Mouse (Mus musculus) right cerebral cortex, adult 2 months (tissue): ENCODE results near the gene Il10rb.

Experiments
- DNase-seq, 2 experiments: peaks; one replicate each; pipeline ENCODE4 v3.0.0; 2021 to 2022; ENCODE audit warnings: low spot score in 2 of 2

Gene Il10rb

GRCm38 (mm10) chr16:91405640-91406584, at the start of gene Il10rb:
Gene Il10rb (plus strand): TSS chr16:91406164.
- DNase-seq: peak; percentile 15 to 26

- no peak for DNase-seq
Measured at GRCm38 (mm10) chr16:91356760-91357525, 49.0 kb upstream of the Il10rb start.

GRCm38 (mm10) chr16:91357526-91357900, 48.5 kb upstream of the Il10rb start:
- DNase-seq: no peak

- peak; percentile 37 to 70 for DNase-seq
Measured at GRCm38 (mm10) chr16:91358555-91358954, 47.4 kb upstream of the Il10rb start.

- no peak for DNase-seq
Measured at GRCm38 (mm10) chr16:91359531-91359930, 46.4 kb upstream of the Il10rb start.

- no peak for DNase-seq
Measured at GRCm38 (mm10) chr16:91360162-91360561, 45.8 kb upstream of the Il10rb start.

GRCm38 (mm10) chr16:91362006-91362405, 44.0 kb upstream of the Il10rb start:
- no peak for DNase-seq

- no peak for DNase-seq
Measured at GRCm38 (mm10) chr16:91362616-91363272, 43.2 kb upstream of the Il10rb start.

- DNase-seq: no peak
Measured at GRCm38 (mm10) chr16:91363483-91363882, 42.5 kb upstream of the Il10rb start.

- no peak for DNase-seq
Measured at GRCm38 (mm10) chr16:91366567-91366966, 39.4 kb upstream of the Il10rb start.

GRCm38 (mm10) chr16:91367066-91367465, 38.9 kb upstream of the Il10rb start:
- no peak for DNase-seq

- DNase-seq: peak; percentile 73 to 77
Measured at GRCm38 (mm10) chr16:91372577-91373472, 33.1 kb upstream of the Il10rb start, which contains the start of gene Ifnar2. Gene Ifnar2 (plus strand): TSS chr16:91372783.

GRCm38 (mm10) chr16:91373473-91374252, 32.3 kb upstream of the Il10rb start:
- DNase-seq: no peak

- DNase-seq: no peak
Measured at GRCm38 (mm10) chr16:91374253-91374634, 31.7 kb upstream of the Il10rb start.

- DNase-seq: no peak
Measured at GRCm38 (mm10) chr16:91376701-91377100, 29.3 kb upstream of the Il10rb start.

GRCm38 (mm10) chr16:91378431-91378986, 27.5 kb upstream of the Il10rb start:
- DNase-seq: no peak

GRCm38 (mm10) chr16:91378991-91379390, 27.0 kb upstream of the Il10rb start:
- no peak for DNase-seq

GRCm38 (mm10) chr16:91379412-91379811, 26.6 kb upstream of the Il10rb start:
- DNase-seq: no peak

- DNase-seq: no peak
Measured at GRCm38 (mm10) chr16:91380151-91380550, 25.8 kb upstream of the Il10rb start.

- no peak for DNase-seq
Measured at GRCm38 (mm10) chr16:91381606-91382005, 24.4 kb upstream of the Il10rb start.
